Mouse (Mus musculus) lung, postnatal 25 days (tissue): ENCODE measurements around the gene Cfap46.

Experiments
- DNase-seq: peaks from one replicate; pipeline ENCODE4 v3.0.0; 2022; ENCODE audit warnings: low spot score

Gene Cfap46

GRCm38 (mm10) chr7:139683706-139684552, at the start of gene Cfap46:
Gene Cfap46 (minus strand): TSS chr7:139683817.
- DNase-seq = peak; percentile 90

- peak; percentile 0 for DNase-seq
These were observed 47.7 kb upstream of the Cfap46 start for GRCm38 (mm10) chr7:139731276-139731696.

- no peak for DNase-seq
These were observed 43.5 kb upstream of the Cfap46 start for GRCm38 (mm10) chr7:139727072-139727471.

GRCm38 (mm10) chr7:139725641-139726040, 42.0 kb upstream of the Cfap46 start:
- DNase-seq = no peak

GRCm38 (mm10) chr7:139723986-139724385, 40.4 kb upstream of the Cfap46 start:
- DNase-seq = no peak

- DNase-seq = no peak
These were observed 37.6 kb upstream of the Cfap46 start for GRCm38 (mm10) chr7:139721196-139721595.

- DNase-seq = peak; percentile 8
These were observed 34.2 kb upstream of the Cfap46 start for GRCm38 (mm10) chr7:139717781-139718180.

GRCm38 (mm10) chr7:139711821-139712220, 28.2 kb upstream of the Cfap46 start:
- no peak for DNase-seq

GRCm38 (mm10) chr7:139706411-139707120, 22.9 kb upstream of the Cfap46 start:
- no peak for DNase-seq

GRCm38 (mm10) chr7:139705781-139706180, 22.2 kb upstream of the Cfap46 start:
- DNase-seq = no peak

GRCm38 (mm10) chr7:139705081-139705480, 21.5 kb upstream of the Cfap46 start:
- no peak for DNase-seq

- DNase-seq = no peak
These were observed 20.2 kb upstream of the Cfap46 start for GRCm38 (mm10) chr7:139703826-139704199.

GRCm38 (mm10) chr7:139703146-139703825, 19.7 kb upstream of the Cfap46 start:
- peak; percentile 64 for DNase-seq

- DNase-seq = no peak
These were observed 18.2 kb upstream of the Cfap46 start for GRCm38 (mm10) chr7:139701651-139702301.

- DNase-seq = no peak
These were observed 9.2 kb upstream of the Cfap46 start for GRCm38 (mm10) chr7:139692641-139693294.

GRCm38 (mm10) chr7:139692211-139692610, 8.6 kb upstream of the Cfap46 start:
- no peak for DNase-seq

GRCm38 (mm10) chr7:139685336-139685735, 1.7 kb upstream of the Cfap46 start:
- DNase-seq = no peak

- DNase-seq = peak; percentile 92
These were observed 924 bp upstream of the Cfap46 start for GRCm38 (mm10) chr7:139684553-139684929.

- no peak for DNase-seq
These were observed 1.6 kb downstream of the Cfap46 start for GRCm38 (mm10) chr7:139681921-139682598.

- no peak for DNase-seq
These were observed 7.2 kb downstream of the Cfap46 start for GRCm38 (mm10) chr7:139676433-139676832.

GRCm38 (mm10) chr7:139666871-139667270, 16.7 kb downstream of the Cfap46 start:
- no peak for DNase-seq
